Mouse (Mus musculus) mesoderm, embryonic 11.5 days (tissue): ENCODE results near the gene Lsm14b.

Experiments used
- DNase-seq: peaks from one replicate; pipeline ENCODE4 v3.0.0-alpha.2; 2012; ENCODE audit warnings: low read depth, low spot score

The Lsm14b gene

DNA sequence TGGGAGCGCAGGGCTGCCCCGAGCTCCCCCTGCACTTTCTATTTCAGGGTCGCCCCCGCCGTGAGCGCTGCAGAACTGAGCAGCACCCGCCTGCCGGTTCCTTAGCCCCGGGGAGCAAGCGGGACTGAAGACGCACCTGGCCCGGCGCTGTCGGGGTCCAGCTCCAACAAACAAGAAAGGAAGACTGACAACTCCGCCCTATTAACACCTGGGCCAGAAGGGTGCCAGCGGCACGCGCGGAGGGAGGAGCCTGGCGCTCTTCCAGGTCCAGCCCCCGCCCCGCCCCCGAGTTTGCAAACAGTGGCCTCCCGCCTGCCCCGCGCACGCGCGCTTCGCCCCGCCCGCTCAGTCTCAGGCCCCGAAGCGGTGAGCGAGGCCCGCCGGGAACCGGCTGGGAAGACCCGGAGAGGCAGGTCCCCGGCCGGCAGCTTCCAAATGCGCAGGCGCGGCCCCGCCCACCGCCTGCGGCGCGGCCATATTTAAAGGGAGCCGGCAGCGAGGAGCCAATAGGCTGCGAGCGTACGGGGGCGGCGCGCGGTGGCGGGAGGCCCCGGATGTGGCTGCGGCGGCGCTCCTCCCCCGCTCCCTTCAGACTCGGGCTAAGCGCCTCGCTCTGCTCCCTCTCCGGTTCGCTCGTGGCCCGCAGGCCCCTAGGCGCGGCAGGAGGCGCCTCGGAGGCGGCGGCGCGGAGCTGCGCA lies at the start of gene Lsm14b:
Gene Lsm14b (plus strand): TSS at position 587 of the 698 bp plus-strand sequence.
- peak; percentile 97 for DNase-seq

DNA sequence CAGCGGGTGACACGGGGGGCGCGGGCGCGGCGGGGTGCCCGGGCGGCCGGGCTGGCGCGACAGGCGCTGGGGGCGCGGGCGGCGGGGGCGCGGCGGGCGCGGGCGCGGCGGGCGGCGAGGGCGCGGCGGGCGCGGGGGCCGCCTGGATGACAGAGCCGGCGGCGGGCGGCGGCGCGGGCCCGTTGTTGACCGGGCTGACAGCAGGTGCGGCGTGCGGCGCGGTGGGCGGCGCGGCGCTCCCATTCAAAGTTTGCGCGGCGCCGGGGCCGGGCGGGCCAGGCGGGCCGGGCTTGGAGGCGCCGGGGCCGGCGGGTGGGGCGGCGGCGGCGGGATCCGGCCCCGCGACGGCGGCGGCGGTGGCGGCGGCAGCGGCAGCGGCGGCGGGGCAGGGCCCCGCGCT lies 48.9 kb upstream of the Lsm14b start:
- DNase-seq, result no peak

DNA sequence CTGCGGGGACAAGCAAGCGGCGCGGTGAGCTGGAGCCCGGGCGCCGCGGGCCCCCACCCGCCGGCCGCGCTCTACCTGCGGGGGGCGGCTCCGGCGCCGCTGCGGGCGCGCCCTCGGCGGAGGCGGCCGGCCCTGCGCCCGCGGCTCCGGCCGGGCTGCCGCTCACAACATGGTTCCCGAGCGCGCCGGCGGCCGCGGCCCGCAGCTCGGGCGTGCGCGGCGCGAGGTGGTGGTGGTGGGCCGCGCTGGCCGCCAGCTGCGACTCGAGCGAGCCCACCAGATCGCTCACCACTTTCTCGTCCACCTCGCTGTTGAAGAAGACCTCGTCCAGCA lies 48.5 kb upstream of the Lsm14b start:
- no peak for DNase-seq

DNA sequence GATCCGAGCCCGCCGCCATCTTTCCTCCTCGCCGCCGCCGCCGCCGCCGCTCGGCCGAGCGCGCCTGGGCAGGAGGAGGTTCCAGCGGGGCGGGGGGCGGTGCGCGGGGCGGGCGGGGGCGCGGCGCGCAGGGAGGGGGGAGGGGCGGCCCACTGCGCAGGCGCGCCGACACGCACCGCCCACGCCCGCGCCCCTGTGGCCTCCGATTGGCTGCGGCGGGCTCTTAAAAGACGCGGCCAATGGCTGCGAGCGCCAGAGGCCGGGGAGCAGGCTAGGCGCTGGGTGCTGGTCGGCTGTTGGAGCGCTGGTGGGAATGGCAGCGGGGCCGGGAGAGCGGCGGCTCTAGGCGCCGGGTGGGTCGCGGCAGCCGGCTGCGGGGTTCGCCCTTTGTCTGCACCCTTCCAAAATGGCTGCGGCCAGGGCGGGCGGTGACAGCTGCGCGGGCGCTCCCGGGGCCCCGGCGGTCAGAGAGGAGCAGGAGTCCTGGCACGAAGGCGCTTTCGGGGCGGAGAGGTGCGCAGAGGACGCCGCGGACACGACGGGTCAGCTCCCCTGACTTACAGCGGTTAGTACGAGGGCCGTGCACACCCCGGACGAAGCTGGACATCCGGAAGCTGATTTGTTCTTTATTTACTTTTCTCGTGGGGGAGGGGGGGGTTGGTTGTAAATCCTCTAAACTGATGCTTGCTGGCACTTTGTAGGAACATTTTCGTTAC lies 48.0 kb upstream of the Lsm14b start, which contains the start of gene Taf4:
Gene Taf4 (minus strand): TSS at position 19 of the 716 bp plus-strand sequence.
- peak; percentile 88 for DNase-seq

DNA sequence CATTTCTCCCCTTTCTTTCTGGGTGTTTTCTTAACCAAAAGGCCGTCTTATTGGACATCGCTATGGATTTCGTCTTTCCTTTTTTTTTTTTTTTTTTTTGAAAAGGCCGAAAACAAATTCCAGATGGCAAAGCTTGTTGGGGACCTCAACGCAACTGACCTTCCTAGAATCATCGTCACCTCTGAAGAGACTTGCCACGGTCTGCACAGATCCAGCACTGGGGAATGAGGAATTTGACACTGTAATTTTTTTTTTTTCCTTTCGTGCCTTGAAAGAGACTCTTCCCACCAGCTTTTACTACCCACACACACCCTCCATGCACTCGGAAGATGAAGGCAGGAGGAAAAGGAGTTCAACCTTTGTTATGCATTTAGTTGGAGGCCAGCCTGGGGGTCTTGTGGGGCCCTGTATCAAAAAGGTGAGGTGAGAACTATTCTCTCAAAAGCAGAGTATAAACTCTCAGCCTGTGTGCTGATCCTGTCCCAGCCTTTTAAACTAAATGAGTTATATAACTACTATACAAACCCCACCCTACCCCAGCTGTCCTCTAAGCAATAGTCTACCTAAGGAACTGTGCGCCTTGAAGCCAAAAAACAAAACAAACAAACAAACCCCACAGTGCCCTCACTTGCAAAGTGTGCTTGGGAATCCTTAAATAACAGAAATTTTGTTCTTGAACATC lies 47.3 kb upstream of the Lsm14b start:
- no peak for DNase-seq

DNA sequence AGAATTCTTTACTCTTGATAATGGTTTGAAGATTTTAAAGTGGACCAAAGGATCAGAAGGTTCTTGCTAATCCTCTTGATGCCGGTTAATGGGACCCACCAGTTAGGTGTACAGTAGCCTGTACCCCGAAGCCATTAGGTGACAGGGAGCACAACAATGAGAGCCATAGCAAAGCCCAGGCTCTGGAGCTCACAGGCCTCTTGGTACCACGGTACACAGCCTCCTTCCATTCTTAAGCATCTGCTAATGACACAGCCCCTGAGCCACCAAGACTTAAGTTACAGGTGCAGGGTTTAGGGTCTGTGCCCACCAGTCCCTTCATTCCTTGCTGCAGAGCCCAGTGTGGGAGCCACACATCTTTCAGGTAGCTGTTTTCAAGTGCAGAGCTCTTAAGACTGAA lies 46.5 kb upstream of the Lsm14b start:
- DNase-seq, result no peak

DNA sequence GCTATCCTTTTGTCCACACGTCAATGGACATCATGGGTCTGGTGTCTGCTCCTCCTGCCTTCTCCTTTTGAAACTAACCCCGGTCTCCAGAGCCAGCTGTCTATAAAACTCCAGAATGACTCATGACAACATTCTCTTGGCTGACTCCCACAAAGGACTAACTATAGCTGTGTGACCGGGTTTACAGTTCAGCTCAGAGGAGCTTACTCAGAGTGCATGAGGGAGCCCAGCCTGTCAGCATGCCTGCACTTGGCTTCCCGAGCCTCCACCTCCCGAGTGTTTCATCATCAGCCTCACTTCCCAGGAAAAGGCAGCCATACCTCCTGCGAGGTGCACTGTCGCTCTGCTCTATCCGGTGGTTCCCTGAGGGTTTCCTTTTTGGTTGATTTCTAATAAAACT lies 45.0 kb upstream of the Lsm14b start:
- no peak for DNase-seq

DNA sequence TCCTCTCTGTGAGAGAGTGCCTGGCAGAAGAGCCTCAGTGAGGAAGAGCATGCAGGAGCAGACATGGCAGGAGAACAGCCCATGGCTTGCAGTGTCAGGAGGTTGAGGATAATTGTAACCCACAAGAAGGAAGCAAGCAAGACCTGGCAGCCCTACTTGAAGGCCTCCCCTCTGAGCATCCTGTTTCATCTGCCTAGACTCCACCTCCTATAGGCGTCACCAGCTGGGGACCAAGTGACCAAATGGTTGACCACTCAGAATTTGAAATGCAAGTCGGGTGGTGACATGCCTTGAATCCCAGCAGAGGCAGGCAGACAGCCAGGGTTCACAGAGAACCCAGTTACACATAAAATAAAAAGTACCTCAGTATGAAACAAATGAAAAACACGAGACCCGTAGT lies 44.2 kb upstream of the Lsm14b start:
- no peak for DNase-seq

DNA sequence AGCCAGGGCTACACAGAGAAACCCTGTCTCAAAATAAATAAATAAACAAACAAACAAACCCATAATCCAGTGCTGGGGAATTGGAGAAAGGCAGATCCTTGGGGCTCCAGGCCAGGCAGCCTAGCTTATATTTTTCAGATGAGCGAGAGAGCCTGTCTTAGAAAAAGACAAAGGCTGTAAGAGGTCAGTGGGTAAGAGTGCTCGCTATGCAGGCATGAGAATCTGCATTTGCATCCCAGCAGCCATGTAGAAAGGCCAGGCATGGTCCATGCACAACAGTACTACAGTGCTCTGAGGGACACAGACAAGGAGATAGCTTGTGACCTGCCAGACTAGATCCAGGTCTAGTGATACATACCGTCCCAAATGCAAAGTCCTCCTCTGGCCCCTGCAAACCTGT lies 42.1 kb upstream of the Lsm14b start:
- DNase-seq, result no peak

DNA sequence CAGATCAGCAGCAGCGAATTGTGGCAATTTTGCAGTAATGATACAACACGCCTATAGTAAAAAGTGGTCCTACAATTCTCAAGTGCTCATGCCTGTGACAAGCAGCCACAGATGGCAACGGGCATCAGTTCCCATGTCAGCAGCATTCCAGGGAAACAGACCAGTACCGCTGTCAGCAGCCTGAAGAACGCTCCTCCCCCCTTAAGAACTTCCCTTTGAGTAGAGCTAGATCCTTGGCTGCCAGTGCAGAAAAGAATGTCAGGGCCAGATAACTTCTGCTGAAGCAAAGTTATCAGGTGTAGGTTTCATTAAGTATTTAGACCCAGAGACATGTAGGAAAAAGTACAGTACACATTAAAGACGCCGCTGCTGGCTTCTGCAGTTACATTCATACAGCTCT lies 40.0 kb upstream of the Lsm14b start:
- peak; percentile 26 for DNase-seq

DNA sequence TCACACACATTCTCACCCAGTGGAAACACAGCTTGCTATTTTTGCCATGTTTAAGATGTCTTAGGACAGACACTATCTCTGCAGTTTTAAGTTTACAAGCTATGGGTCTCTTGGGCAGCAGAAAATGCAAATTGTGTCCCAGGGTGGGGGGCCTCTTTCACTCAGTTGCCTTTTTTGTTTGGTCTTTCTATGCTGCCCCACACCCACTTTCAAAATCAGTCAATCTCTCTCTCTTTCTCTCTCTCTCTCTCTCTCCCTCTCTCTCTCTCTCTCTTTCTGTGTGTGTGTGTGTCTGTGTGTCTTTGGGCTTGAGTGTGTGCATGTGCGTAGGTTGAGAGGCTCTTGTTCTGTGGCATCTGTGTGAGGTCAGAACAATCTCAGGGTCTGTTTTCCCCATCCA lies 39.1 kb upstream of the Lsm14b start:
- DNase-seq, result no peak

DNA sequence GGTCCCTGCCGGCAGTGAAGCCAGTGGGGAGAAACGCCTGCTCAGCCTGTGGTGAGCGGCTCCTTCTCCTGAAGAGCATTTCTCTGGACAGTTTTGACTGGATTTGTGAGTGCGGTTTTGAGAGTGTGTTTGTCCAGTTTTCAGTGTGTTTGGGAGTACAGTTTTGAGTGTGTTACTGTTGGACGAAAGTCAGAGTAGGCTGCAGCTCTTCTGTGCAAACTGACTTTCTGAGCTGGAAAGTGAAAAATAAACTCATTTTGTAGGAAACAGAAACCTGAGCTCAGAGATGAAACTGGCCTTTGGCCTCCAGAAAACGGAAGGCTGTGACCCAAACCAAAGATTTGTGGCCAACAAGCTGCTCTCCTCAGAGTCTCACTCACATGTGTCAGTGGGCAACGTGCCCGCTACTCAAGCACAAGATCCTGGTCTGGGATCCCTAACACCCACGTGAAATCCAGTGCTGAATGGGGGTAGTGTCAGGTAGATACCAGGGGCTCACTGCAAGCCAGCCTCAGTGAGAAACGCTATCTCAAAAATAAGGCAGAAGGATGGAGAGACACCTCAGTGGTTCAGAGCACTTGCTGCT lies 38.3 kb upstream of the Lsm14b start:
- no peak for DNase-seq

DNA sequence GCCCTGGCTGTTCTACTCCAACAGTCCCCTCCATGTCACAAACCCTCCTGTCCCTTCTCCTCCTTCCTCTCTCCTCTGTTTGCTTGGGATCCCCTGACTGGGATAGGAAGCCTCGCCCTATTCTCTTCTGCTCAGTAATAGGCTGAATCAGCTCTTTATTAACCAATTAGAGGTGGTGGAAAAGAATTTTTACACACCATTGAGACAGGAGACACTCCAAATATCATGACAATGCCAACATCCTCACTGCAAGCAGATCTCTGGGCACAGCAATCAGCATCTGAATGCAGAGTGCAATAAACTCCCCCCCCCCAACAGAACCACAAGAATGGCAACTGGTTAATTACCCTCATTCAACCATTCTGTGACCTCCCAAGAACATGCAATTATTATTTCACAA lies 35.7 kb upstream of the Lsm14b start:
- no peak for DNase-seq

DNA sequence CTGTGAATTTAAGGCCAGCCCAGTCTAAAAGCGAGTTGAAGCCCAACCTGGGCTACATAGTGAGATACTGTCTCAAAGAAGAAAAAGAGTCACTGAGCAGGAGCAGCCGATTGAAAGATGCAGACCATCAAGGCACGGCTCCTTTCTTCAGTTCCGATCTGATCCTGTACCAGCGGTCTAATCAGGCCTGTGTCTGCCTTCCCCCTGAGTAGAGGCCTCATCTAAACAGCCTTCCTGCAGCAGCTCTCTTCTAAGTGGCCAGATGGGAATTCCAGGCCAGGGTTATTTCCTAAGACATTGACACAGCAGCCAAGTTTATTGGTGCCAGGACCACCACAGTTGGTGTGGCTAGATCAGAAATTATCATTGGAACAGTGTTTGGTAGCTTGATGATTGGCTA lies 31.7 kb upstream of the Lsm14b start:
- no peak for DNase-seq

DNA sequence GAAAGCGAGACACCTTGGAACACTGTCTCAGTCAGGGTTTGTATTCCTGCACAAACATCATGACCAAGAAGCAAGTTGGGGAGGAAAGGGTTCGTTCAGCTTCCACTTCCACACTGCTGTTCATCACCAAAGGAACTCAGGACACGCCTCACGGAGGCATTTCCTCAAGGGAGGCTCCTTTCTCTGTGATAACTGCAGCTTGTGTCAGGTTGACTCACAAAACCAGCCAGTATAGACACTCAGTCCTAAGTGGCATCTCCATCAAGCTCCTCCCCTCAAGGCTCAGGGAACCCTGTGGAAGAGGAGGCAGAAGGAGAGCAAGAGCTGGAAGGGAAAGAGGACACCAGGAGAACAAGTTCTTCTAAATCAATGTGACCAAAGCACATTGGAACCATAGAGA lies 26.4 kb upstream of the Lsm14b start:
- no peak for DNase-seq

DNA sequence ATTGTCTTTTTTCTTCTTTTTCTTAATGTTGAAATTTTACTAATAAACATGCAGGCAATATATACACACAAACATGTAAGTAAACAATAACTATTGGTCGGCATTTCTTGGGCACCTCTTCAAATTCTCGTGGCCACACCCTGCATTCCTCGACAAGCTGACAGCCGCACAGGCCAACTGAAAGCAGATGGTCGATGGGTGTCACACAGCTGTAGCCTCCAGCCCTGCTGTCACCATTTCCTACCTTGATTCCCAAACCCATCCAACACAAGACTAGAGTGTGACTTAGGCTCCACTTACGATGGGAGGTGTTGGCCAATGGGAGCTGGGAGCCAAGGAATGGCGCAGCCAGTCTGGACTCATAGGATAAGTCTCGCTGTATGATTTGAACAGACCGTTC lies 23.2 kb upstream of the Lsm14b start:
- DNase-seq, result no peak

DNA sequence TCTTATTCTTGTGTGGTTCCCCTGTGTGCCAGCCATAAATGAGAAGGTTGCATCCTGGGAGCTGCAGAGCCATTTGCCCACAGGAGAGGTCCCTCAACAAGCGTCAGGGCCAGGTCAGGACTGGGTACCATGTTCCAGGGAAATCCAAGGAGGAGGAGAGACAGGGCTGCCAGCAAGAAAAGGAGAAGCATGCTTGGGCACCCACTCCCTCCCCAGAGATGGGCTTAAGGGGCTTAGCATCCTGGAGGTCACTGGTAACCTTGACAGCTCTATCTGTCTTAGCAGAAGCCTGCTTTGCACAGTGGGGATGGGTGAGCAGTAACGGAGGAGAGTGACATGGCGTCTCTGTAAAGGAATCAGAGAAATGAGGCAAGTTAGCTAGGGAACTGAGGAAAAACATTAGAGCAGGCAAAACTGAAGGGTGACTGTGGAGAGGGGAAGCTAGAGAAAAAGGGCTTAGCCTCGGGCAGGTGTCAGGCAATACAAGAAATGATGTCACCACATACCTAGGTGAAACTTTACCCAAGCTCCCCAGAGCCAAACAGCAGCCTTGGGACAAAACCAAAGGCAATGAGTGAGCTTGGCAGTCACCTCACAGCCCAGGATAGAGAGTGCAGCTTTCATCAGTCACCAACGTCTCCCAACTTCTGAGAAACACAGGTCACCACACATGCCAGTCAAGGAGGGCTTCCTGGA lies 19.0 kb upstream of the Lsm14b start:
- DNase-seq, result no peak

DNA sequence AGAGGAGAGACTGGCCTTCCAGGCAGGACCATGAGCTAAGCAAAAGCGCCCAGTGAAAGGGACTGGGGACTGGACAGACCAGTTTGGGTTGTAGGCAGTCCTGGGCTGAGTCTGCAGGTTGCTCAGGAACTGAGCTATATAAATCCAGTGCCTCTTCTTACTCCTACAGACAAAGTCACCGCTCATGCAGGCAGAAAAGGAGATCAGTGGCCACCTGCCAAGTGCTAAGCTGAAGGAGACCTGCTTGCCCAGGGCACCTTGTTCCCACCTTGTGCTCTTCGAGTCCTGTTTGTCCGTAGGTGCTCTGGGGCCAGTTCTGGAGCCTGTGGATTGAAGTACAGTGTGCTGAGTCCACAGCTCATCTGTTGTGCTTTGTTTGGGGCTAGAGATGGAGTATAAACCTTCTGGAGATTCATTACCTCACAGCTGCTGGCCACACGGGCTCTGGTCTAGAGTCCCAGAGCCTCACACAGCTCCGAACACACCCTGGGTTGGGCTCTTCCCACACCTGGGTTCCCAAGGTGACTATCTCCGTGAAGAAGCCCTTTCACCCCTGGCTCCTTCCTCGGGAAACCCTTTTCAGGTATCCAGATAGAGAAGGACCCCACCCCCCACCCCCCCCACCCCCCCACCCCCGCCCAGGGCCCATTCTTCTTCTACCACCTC lies 18.3 kb upstream of the Lsm14b start:
- DNase-seq, result no peak

DNA sequence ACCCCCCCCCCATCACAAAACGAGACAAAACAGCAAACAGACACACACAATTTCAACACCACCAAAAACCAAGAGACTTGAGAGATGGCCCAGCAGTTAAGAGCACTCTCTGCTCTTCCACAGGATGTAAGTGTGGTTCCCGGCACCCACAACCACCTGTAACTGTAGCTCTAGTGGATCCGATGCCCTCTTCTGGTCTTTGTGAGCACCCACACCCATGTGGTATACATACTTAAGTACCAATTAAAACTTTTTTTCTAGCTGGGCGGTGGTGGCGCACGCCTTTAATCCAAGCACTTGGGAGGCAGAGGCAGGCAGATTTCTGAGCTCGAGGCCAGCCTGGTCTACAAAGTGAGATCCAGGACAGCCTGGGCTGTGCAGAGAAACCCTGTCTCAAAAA lies 14.1 kb upstream of the Lsm14b start:
- no peak for DNase-seq

DNA sequence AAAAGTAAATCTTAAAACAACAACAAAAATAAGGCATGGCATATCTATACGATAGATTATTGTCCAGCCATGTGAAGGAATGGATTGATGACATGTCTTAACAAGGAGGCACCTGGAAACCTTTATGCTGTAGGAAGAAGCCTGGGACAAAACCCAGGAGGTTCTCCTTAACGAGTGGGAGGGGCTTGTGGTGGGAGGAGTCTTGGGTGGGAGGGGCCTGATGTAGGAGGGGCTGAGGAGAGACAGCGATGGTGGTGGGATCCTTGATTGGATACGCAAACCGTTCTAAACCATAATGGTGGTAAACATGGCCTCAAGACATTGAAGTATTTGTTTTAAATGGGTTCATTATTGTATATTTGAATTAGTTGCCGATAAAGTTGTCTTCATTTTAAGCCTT lies 13.4 kb upstream of the Lsm14b start:
- DNase-seq, result no peak

DNA sequence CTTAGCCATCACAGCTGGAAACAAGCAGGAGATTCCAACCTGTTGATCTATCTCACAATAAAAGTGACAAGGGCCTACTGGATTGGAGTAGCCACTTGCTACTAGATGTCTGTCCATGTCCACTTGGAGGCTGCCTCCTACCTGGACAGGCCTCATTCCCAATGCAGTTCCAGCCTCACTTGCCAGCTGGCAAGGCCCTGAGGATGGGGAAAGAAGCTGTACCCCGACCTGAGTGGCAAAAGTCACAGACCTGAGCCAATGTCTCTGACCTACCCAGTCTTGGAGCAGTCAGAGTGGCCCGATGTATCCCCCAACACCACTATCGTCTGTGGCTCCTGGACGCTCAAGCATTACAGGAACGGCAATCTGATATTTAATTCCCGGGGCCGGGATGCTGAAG lies 11.1 kb upstream of the Lsm14b start:
- no peak for DNase-seq
